In genomic region chr10:127631261-127632214, GRCm38 (mm10) we compare ENCODE assay signal across 10 mouse cellular contexts. TPM values are rescaled to one million over a fixed set of nuclear protein-coding genes. Genes with fewer than 3 reads are reported as not detected.
A peak's percentile ranks its signal among the peaks of the same experiment; 100 is the strongest.
DNase-seq lines count a peak whose midpoint lies in the region; ATAC-seq and TF ChIP-seq lines count a peak whose summit lies in the region.
"Had no signal": no experiment of that assay in that cellular context is flagged by ENCODE, and none has a peak within 500 bp of the region (broad histone marks: within the 10 kb centered on the region; RNA-seq: fewer than 3 reads in every experiment).

No protein-coding gene starts in this region.

- intact Hi-C loops in gastrocnemius, adult 2 months (cut with DNase I), result no loop called here

- TF ChIP-seq CTCF in gastrocnemius, adult 2 months (IDR thresholded peaks at IDR 0.05), result no peak

- peak; percentile 63 for DNase-seq in gastrocnemius, adult 2 months
- no peak for DNase-seq in gastrocnemius, postnatal 4 days (ENCODE audit: low spot score in 2 of 2)
- DNase-seq in spleen, postnatal 36 days (ENCODE audit: low spot score in 2 of 2), result peak; percentile 32 to 35
- no peak for DNase-seq in spleen, adult 18-20 months
- DNase-seq in cerebellum, postnatal 25 days, result no peak
- no peak for DNase-seq in yolk sac, embryonic 10.5 days (ENCODE audit: low spot score)
- no peak for DNase-seq in frontal cortex, adult 2 months (ENCODE audit: extremely low spot score in 1 of 2, low spot score in 1 of 2)

- no peak overlapping the region for H3K4me3 ChIP-seq in gastrocnemius, adult 2 months

- H3K27ac ChIP-seq in gastrocnemius, adult 2 months, result peak overlapping the region; percentile 55
- H3K27ac ChIP-seq: stomach, postnatal 0 days had no signal

- ATAC-seq in hematopoietic stem cell, adult 5-6 weeks (replicated peaks in 1 of 2; ENCODE audit: insufficient read depth in 1 of 2, low FRiP score in 2 of 2, low TSS enrichment in 1 of 2, low read depth in 1 of 2, poor library complexity in 2 of 2, severe bottlenecking in 2 of 2), result peak; percentile 72 to 85
- ATAC-seq: CD4-positive, CD25-positive, alpha-beta regulatory T cell, adult 4 months had no signal

RNA-seq across cellular contexts. Expression of gene Lrp1, which starts 10.6 kb away (rescaled TPM):
- total RNA-seq in gastrocnemius, adult 2 months (2021), result 10 to 100 TPM; 34.6 to 71.3 TPM
- total RNA-seq in gastrocnemius, postnatal 4 days (2021), result 100 to 1,000 TPM; 184 to 193 TPM
- 1.2 and 8.6 TPM in 2 replicates for total RNA-seq in hematopoietic stem cell, adult 5-6 weeks (2017)
- polyA plus RNA-seq in frontal cortex, adult 2 months (2012; rRNA removed), result 279 and 283 TPM in 2 replicates

RNA-seq across cellular contexts. Expression of gene Stat6, which starts 11.2 kb away (rescaled TPM):
- 10 to 100 TPM; 17.1 to 18.9 TPM for total RNA-seq in gastrocnemius, adult 2 months (2021)
- 10 to 100 TPM; 25.9 to 27.0 TPM for total RNA-seq in gastrocnemius, postnatal 4 days (2021)
- total RNA-seq in hematopoietic stem cell, adult 5-6 weeks (2017), result 49.8 and 50.8 TPM in 2 replicates
- 11.0 and 11.9 TPM in 2 replicates for polyA plus RNA-seq in frontal cortex, adult 2 months (2012; rRNA removed)

RNA-seq across cellular contexts. Expression of gene Nemp1, which starts 35.2 kb away (rescaled TPM):
- total RNA-seq in gastrocnemius, adult 2 months (2021), result 1 to 10 TPM; 1.5 to 2.1 TPM
- total RNA-seq in gastrocnemius, postnatal 4 days (2021), result 1 to 10 TPM; 6.0 to 7.3 TPM
- 41.8 and 43.0 TPM in 2 replicates for total RNA-seq in hematopoietic stem cell, adult 5-6 weeks (2017)
- 4.5 and 4.8 TPM in 2 replicates for polyA plus RNA-seq in frontal cortex, adult 2 months (2012; rRNA removed)

RNA-seq across cellular contexts. Expression of gene Nab2, which starts 36.8 kb away (rescaled TPM):
- total RNA-seq in gastrocnemius, adult 2 months (2021), result 1 to 10 TPM; 2.8 to 3.2 TPM
- 10 to 100 TPM; 14.5 to 14.8 TPM for total RNA-seq in gastrocnemius, postnatal 4 days (2021)
- total RNA-seq in hematopoietic stem cell, adult 5-6 weeks (2017), result 17.9 and 26.7 TPM in 2 replicates
- polyA plus RNA-seq in frontal cortex, adult 2 months (2012; rRNA removed), result 38.2 and 46.1 TPM in 2 replicates

Comparison
In these comparisons a context has a peak if more than half of its experiments do, and no peak if none do; other contexts are left out.
1. DNase-seq: peak in gastrocnemius, adult 2 months (single experiment) and spleen, postnatal 36 days (2 of 2); none in gastrocnemius, postnatal 4 days (0 of 2), spleen, adult 18-20 months (0 of 2), cerebellum, postnatal 25 days (0 of 2), yolk sac, embryonic 10.5 days (single experiment) and frontal cortex, adult 2 months (0 of 2).